Mouse (Mus musculus) liver, embryonic 14.5 days (tissue): ENCODE results near the gene Wipf1. TPM values are rescaled to one million over a fixed set of nuclear protein-coding genes. Genes with fewer than 3 reads are reported as not detected.

ENCODE experiments used
- ATAC-seq: fragments of 200-750 bp; cut with Nextera tagmentation; 2 replicates; pipeline ENCODE4 v1.8.0; 2017; ENCODE audit warnings: moderate number of reproducible peaks, mild to moderate bottlenecking, moderate library complexity; ENCODE audit not compliant: insufficient read depth
- DNase-seq, 3 experiments: peaks; one replicate each; pipeline ENCODE4 v3.0.0-alpha.2; 2012 to 2013; ENCODE audit warnings: low read depth in 3 of 3, low spot score in 3 of 3
- H3K27ac ChIP-seq: fragments of 300-500 bp; sonication (generic); 2 replicates; pipeline ENCODE4 v1.5.1; 2014; ENCODE audit warnings: moderate library complexity, mild to moderate bottlenecking, control low read depth, inconsistent platforms
- H3K27me3 ChIP-seq: fragments of 300-500 bp; sonication (generic); 2 replicates; pipeline ENCODE4 v1.6.1; 2014; ENCODE audit warnings: mild to moderate bottlenecking, low read length, moderate library complexity; ENCODE audit not compliant: control insufficient read depth, insufficient read depth
- H3K36me3 ChIP-seq: fragments of 300-500 bp; sonication (generic); replicated peaks from 2 replicates; pipeline ENCODE4 v1.6.1; 2014; ENCODE audit warnings: low read depth; ENCODE audit not compliant: control insufficient read depth, insufficient read depth
- H3K4me1 ChIP-seq, 2 experiments: fragments of 200-500 bp in 1 of 2; fragments of 300-500 bp in 1 of 2; sonication (generic) in 1 of 2; replicated peaks; 2 replicates each; pipeline ENCODE4 v1.6.1; 2012 to 2014; ENCODE audit warnings: antibody characterized with exemption in 1 of 2, inconsistent platforms in 1 of 2, low read length in 1 of 2; ENCODE audit not compliant: control insufficient read depth in 2 of 2, insufficient read depth in 2 of 2
- H3K4me2 ChIP-seq: fragments of 300-500 bp; sonication (generic); 2 replicates; pipeline ENCODE4 v1.6.1; 2014; ENCODE audit warnings: low read depth, mild to moderate bottlenecking, control low read depth, moderate library complexity
- H3K4me3 ChIP-seq, 2 experiments: fragments of 200-500 bp in 1 of 2; fragments of 300-500 bp in 1 of 2; sonication (generic) in 1 of 2; 2 replicates each; pipeline ENCODE4 v1.5.1; 2012 to 2014; ENCODE audit warnings: low read depth in 2 of 2, low read length in 2 of 2, mild to moderate bottlenecking in 2 of 2, control low read depth in 1 of 2, inconsistent platforms in 1 of 2, moderate library complexity in 1 of 2; ENCODE audit not compliant: insufficient read depth in 1 of 2
- H3K9ac ChIP-seq: fragments of 300-500 bp; sonication (generic); replicated peaks from 2 replicates; pipeline ENCODE4 v1.6.1; 2014; ENCODE audit warnings: mild to moderate bottlenecking, control low read depth, moderate library complexity
- H3K9me3 ChIP-seq: fragments of 300-500 bp; sonication (generic); 2 replicates; pipeline ENCODE4 v1.6.1; 2016; ENCODE audit warnings: low read length, mixed read lengths; ENCODE audit not compliant: control insufficient read depth
- CTCF ChIP-seq: IDR thresholded peaks from 2 replicates; pipeline ENCODE4 v1.5.1; 2016; ENCODE audit warnings: antibody characterized with exemption, low read depth, control low read depth
- EP300 ChIP-seq: IDR thresholded peaks from 2 replicates; pipeline ENCODE4 v1.6.1; 2016; ENCODE audit warnings: antibody characterized with exemption, low read depth
- WGBS: fragments of 180-500 bp; shearing (Covaris S2); extraction: QIAGEN DNeasy Blood & Tissue Kit; methylation state at CpG from one replicate; pipeline ENCODE4 v1.1.7; 2014; ENCODE audit not compliant: insufficient replicate concordance; 5-methylcytosine and 5-hydroxymethylcytosine counted together
- polyA plus RNA-seq, 2 experiments: library from polyadenylated mRNA; depleted of rRNA in 1 of 2; stranded (reverse) in 1 of 2; unstranded in 1 of 2; fragments of >200 nt; fragmentation: Nextera tagmentation in 1 of 2; extraction: Ambion mirVana in 1 of 2; gene quantifications; 2 replicates each; pipeline versions ENCODE4 v1.2.1 to v1.2.3; 2012 to 2014

Wipf1 gene
- polyA plus RNA-seq, 2 experiments = 3.4 to 4.1 TPM

- Histone ChIP-seq H3K9ac (no peak overlapping the region), H3K4me1 (peaks cover 0 to 31% of the 10 kb centered on the region in 2 experiments; a peak in 3 of 4 replicates), H3K9me3 (no peaks in the 10 kb centered on the region), H3K36me3 (no peaks in the 10 kb centered on the region), H3K4me3 (no peak overlapping the region), H3K27me3 (no peaks in the 10 kb centered on the region), H3K27ac (no peak overlapping the region), H3K4me2 (no peak overlapping the region)
- 81% methylated on average over 10 of the region's 10 CpGs for WGBS
- ATAC-seq = no peak
- TF ChIP-seq EP300 (no peak), CTCF (no peak)
- DNase-seq = no peak
Observed at GRCm38 (mm10) chr2:73466481-73466880, 63.1 kb downstream of the Wipf1 start.

- ATAC-seq = no peak
- Histone ChIP-seq H3K9ac (no peak overlapping the region), H3K27ac (no peak overlapping the region), H3K4me1 (peaks cover 0 to 20% of the 10 kb centered on the region in 2 experiments; a peak in 3 of 4 replicates), H3K36me3 (no peaks in the 10 kb centered on the region), H3K9me3 (no peaks in the 10 kb centered on the region), H3K27me3 (no peaks in the 10 kb centered on the region), H3K4me2 (no peak overlapping the region), H3K4me3 (no peak overlapping the region)
- WGBS = 32% methylated on average over 7 of the region's 7 CpGs
- DNase-seq = no peak
- TF ChIP-seq EP300 = no peak
- no peak for TF ChIP-seq CTCF
Observed at GRCm38 (mm10) chr2:73463431-73464194, 65.9 kb downstream of the Wipf1 start.

DNA sequence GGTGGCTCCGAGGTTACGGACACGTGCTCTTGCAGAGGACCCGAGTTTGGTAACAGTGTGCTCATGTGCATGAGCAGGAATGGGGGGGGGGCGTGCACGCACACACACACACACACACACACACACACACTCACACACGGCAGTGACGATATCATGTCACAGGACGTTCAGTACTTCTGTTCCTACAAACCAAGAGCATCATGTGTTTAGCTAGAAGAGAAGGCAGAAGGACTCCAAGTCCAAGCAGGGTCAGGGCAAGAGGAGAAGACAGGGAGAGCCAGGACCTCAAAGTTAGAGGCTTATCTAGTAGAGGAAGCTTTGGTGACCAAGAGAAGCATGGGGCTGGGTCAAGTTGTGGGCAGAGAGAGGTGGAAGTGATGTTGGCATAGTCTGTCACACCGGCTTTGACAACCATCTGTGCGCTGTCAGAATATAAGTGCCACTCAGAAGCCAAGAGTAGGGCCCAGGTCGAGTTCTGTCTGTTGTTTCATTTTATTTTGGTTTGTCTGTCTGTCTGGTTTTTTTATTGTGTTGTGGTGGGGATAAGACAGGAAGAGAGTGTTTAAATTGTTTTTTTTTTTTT lies 66.7 kb downstream of the Wipf1 start:
- H3K27me3 ChIP-seq = no peaks in the 10 kb centered on the region
- no peaks in the 10 kb centered on the region for H3K9me3 ChIP-seq
- TF ChIP-seq EP300 = no peak
- no peak for TF ChIP-seq CTCF
- H3K4me2 ChIP-seq = no peak overlapping the region
- peaks cover 0 to 20% of the 10 kb centered on the region in 2 experiments; a peak in 3 of 4 replicates for H3K4me1 ChIP-seq
- H3K9ac ChIP-seq = no peak overlapping the region
- DNase-seq (no peak), ATAC-seq (no peak)
- 63% methylated on average over 12 of the region's 12 CpGs for WGBS
- no peak overlapping the region for H3K4me3 ChIP-seq
- no peak overlapping the region for H3K27ac ChIP-seq
- no peaks in the 10 kb centered on the region for H3K36me3 ChIP-seq

GRCm38 (mm10) chr2:73462265-73462664 lies 67.3 kb downstream of the Wipf1 start:
- no peak overlapping the region for H3K9ac ChIP-seq
- peaks cover 0 to 20% of the 10 kb centered on the region in 2 experiments; a peak in 3 of 4 replicates for H3K4me1 ChIP-seq
- ATAC-seq (no peak), DNase-seq (no peak)
- no peaks in the 10 kb centered on the region for H3K9me3 ChIP-seq
- no peaks in the 10 kb centered on the region for H3K27me3 ChIP-seq
- 51% methylated on average over 2 of the region's 2 CpGs for WGBS
- no peak overlapping the region for H3K4me3 ChIP-seq
- no peak overlapping the region for H3K4me2 ChIP-seq
- no peak overlapping the region for H3K27ac ChIP-seq
- TF ChIP-seq CTCF (no peak), EP300 (no peak)
- no peaks in the 10 kb centered on the region for H3K36me3 ChIP-seq

DNA sequence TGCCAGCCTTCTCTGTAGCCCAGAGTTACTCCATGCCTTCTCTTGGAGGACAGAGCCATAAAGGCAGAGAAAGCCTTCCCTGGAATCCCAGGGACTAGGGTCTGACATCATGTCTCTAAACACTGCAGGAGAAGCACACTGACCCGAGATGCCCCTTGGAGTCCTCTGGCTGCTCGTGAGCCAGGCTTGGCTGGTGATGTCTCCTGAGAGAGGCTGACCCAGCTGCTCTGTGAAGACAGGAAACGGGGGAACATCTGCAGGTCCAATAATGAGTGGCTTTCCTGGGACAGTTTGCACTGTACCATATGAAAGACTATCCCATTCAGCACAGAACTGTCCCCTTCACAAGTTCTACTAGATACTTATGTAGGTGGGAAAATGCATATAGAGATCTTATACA lies 69.4 kb downstream of the Wipf1 start:
- TF ChIP-seq EP300 (no peak), CTCF (no peak)
- Histone ChIP-seq H3K4me1 (peaks cover 0 to 21% of the 10 kb centered on the region in 2 experiments; a peak in 3 of 4 replicates), H3K27me3 (no peaks in the 10 kb centered on the region), H3K4me2 (no peak overlapping the region), H3K9me3 (no peaks in the 10 kb centered on the region), H3K4me3 (no peak overlapping the region), H3K27ac (no peak overlapping the region), H3K36me3 (no peaks in the 10 kb centered on the region), H3K9ac (no peak overlapping the region)
- 54% methylated on average over 3 of the region's 3 CpGs for WGBS
- no peak for ATAC-seq
- DNase-seq = no peak
